Mouse (Mus musculus) heart, embryonic 14.5 days (tissue): Measurements from ENCODE around the gene Syna. TPM values are rescaled to one million over a fixed set of nuclear protein-coding genes. Genes with fewer than 3 reads are reported as not detected.

ENCODE experiments used
- ATAC-seq: fragments of 200-750 bp; cut with Nextera tagmentation; 2 replicates; pipeline ENCODE4 v1.8.0; 2017; ENCODE audit warnings: low read depth, moderate TSS enrichment; ENCODE audit not compliant: insufficient number of reproducible peaks, insufficient read depth, low FRiP score
- H3K27ac ChIP-seq, 2 experiments: fragments of 200-500 bp in 1 of 2; fragments of 300-500 bp in 1 of 2; sonication (generic) in 1 of 2; replicated peaks in 1 of 2; 2 replicates each; pipeline ENCODE4 v1.5.1; 2012 to 2014; ENCODE audit warnings: low read depth in 2 of 2, low read length in 2 of 2, control low read depth in 1 of 2, mild to moderate bottlenecking in 1 of 2, mixed read lengths in 1 of 2; ENCODE audit not compliant: control insufficient read depth in 1 of 2, insufficient read depth in 1 of 2
- H3K27me3 ChIP-seq: fragments of 300-500 bp; sonication (generic); 2 replicates; pipeline ENCODE4 v1.6.1; 2014; ENCODE audit warnings: mild to moderate bottlenecking, low read length, control low read depth; ENCODE audit not compliant: control insufficient read depth, insufficient read depth
- H3K36me3 ChIP-seq: fragments of 300-500 bp; sonication (generic); 2 replicates; pipeline ENCODE4 v1.6.1; 2014; ENCODE audit warnings: mild to moderate bottlenecking, control low read depth, low read length, mixed read lengths; ENCODE audit not compliant: control insufficient read depth, insufficient read depth
- H3K4me1 ChIP-seq, 2 experiments: fragments of 200-500 bp in 1 of 2; fragments of 300-500 bp in 1 of 2; sonication (generic) in 1 of 2; 2 replicates each; pipeline ENCODE4 v1.6.1; 2012 to 2014; ENCODE audit warnings: low read length in 2 of 2, control low read depth in 1 of 2, mixed read lengths in 1 of 2; ENCODE audit not compliant: control insufficient read depth in 2 of 2, insufficient read depth in 2 of 2
- H3K4me2 ChIP-seq: fragments of 300-500 bp; sonication (generic); 2 replicates; pipeline ENCODE4 v1.6.1; 2014; ENCODE audit warnings: mild to moderate bottlenecking, low read length
- H3K4me3 ChIP-seq, 2 experiments: fragments of 200-500 bp in 1 of 2; fragments of 300-500 bp in 1 of 2; sonication (generic) in 1 of 2; 2 replicates each; pipeline ENCODE4 v1.5.1; 2012 to 2014; ENCODE audit warnings: low read length in 2 of 2, mild to moderate bottlenecking in 2 of 2, control low read depth in 1 of 2, low read depth in 1 of 2, moderate library complexity in 1 of 2; ENCODE audit not compliant: control insufficient read depth in 1 of 2, insufficient read depth in 1 of 2
- H3K9ac ChIP-seq: fragments of 300-500 bp; sonication (generic); 2 replicates; pipeline ENCODE4 v1.6.1; 2014; ENCODE audit warnings: mild to moderate bottlenecking, low read length
- H3K9me3 ChIP-seq: fragments of 300-500 bp; sonication (generic); 2 replicates; pipeline ENCODE4 v1.6.1; 2016; ENCODE audit warnings: low read length, control low read depth; ENCODE audit not compliant: control insufficient read depth
- WGBS: fragments of 180-500 bp; shearing (Covaris S2); extraction: QIAGEN DNeasy Blood & Tissue Kit; methylation state at CpG from one replicate; pipeline ENCODE4 v1.1.7; 2014; 5-methylcytosine and 5-hydroxymethylcytosine counted together
- polyA plus RNA-seq: library from polyadenylated mRNA; unstranded; fragments of >200 nt; fragmentation: Nextera tagmentation; extraction: Ambion mirVana; gene quantifications from 2 replicates; pipeline ENCODE4 v1.2.1, GENCODE M21; 2014

Syna gene
- polyA plus RNA-seq, 1 experiment from 2014 or later: not detected

GRCm38 (mm10) chr5:134525971-134526711, 33.8 kb downstream of the Syna start:
- WGBS: 90% methylated on average over 15 of the region's 15 CpGs
- Histone ChIP-seq H3K9me3 (no peaks in the 10 kb centered on the region), H3K4me3 (no peak overlapping the region), H3K4me1 (peaks cover 4% of the 10 kb centered on the region in 2 experiments; a peak in 1 of 4 replicates), H3K4me2 (no peak overlapping the region), H3K9ac (no peak overlapping the region), H3K36me3 (peaks cover 13% of the 10 kb centered on the region; the same call in 1 of the 2 replicates), H3K27me3 (no peaks in the 10 kb centered on the region), H3K27ac (no peak overlapping the region)
- no peak for ATAC-seq

GRCm38 (mm10) chr5:134523728-134524127, 36.2 kb downstream of the Syna start:
- no peaks in the 10 kb centered on the region for H3K27me3 ChIP-seq
- H3K4me2 ChIP-seq: no peak overlapping the region
- peaks cover 21% of the 10 kb centered on the region; the same call in 1 of the 2 replicates for H3K36me3 ChIP-seq
- no peak for ATAC-seq
- no peak overlapping the region for H3K4me3 ChIP-seq
- H3K9me3 ChIP-seq: no peaks in the 10 kb centered on the region
- no peak overlapping the region for H3K27ac ChIP-seq
- peaks cover 1 to 4% of the 10 kb centered on the region in 2 experiments; a peak in 1 of 4 replicates for H3K4me1 ChIP-seq
- H3K9ac ChIP-seq: no peak overlapping the region
- WGBS: 75% methylated on average over 5 of the region's 5 CpGs

GRCm38 (mm10) chr5:134522524-134522923, 37.4 kb downstream of the Syna start:
- H3K9me3 ChIP-seq: no peaks in the 10 kb centered on the region
- peaks cover 0 to 2% of the 10 kb centered on the region in 2 experiments; a peak in 1 of 4 replicates for H3K4me1 ChIP-seq
- H3K36me3 ChIP-seq: peaks cover 25% of the 10 kb centered on the region
- no peak overlapping the region for H3K9ac ChIP-seq
- WGBS: 87% methylated on average over 26 of the region's 26 CpGs
- no peaks in the 10 kb centered on the region for H3K27me3 ChIP-seq
- no peak overlapping the region for H3K4me3 ChIP-seq
- no peak for ATAC-seq
- no peak overlapping the region for H3K4me2 ChIP-seq
- H3K27ac ChIP-seq: no peak overlapping the region

GRCm38 (mm10) chr5:134521806-134522205, 38.2 kb downstream of the Syna start:
- Histone ChIP-seq H3K27ac (no peak overlapping the region), H3K4me2 (no peak overlapping the region), H3K9ac (no peak overlapping the region), H3K4me1 (peaks cover 0 to 2% of the 10 kb centered on the region in 2 experiments; a peak in 1 of 4 replicates), H3K27me3 (no peaks in the 10 kb centered on the region), H3K9me3 (peaks cover under 1% of the 10 kb centered on the region; the same call in 1 of the 2 replicates), H3K36me3 (peaks cover 32% of the 10 kb centered on the region), H3K4me3 (no peak overlapping the region)
- 61% methylated on average over 7 of the region's 7 CpGs for WGBS
- no peak for ATAC-seq

GRCm38 (mm10) chr5:134521131-134521530, 38.8 kb downstream of the Syna start:
- Histone ChIP-seq H3K4me3 (no peak overlapping the region), H3K9me3 (peaks cover 5% of the 10 kb centered on the region; the same call in 1 of the 2 replicates), H3K9ac (no peak overlapping the region), H3K4me1 (peaks cover 0 to 2% of the 10 kb centered on the region in 2 experiments; a peak in 1 of 4 replicates), H3K27me3 (no peaks in the 10 kb centered on the region), H3K27ac (no peak overlapping the region), H3K4me2 (no peak overlapping the region), H3K36me3 (peaks cover 39% of the 10 kb centered on the region)
- 84% methylated on average over 2 of the region's 2 CpGs for WGBS
- ATAC-seq: no peak

GRCm38 (mm10) chr5:134520120-134520519, 39.9 kb downstream of the Syna start:
- Histone ChIP-seq H3K36me3 (peaks cover 44% of the 10 kb centered on the region), H3K9me3 (peaks cover 5% of the 10 kb centered on the region; the same call in 1 of the 2 replicates), H3K27me3 (no peaks in the 10 kb centered on the region), H3K27ac (no peak overlapping the region), H3K9ac (no peak overlapping the region), H3K4me1 (peaks cover 0 to 2% of the 10 kb centered on the region in 2 experiments; a peak in 1 of 4 replicates), H3K4me2 (no peak overlapping the region), H3K4me3 (no peak overlapping the region)
- 93% methylated on average over 4 of the region's 4 CpGs for WGBS
- no peak for ATAC-seq

GRCm38 (mm10) chr5:134519471-134519870, 40.5 kb downstream of the Syna start:
- ATAC-seq: no peak
- H3K27ac ChIP-seq: no peak overlapping the region
- no peaks in the 10 kb centered on the region for H3K27me3 ChIP-seq
- H3K9ac ChIP-seq: no peak overlapping the region
- H3K4me3 ChIP-seq: no peak overlapping the region
- H3K4me1 ChIP-seq: peaks cover 0 to 2% of the 10 kb centered on the region in 2 experiments; a peak in 1 of 4 replicates
- H3K4me2 ChIP-seq: no peak overlapping the region
- WGBS: 93% methylated on average over 5 of the region's 5 CpGs
- H3K36me3 ChIP-seq: peaks cover 44% of the 10 kb centered on the region
- H3K9me3 ChIP-seq: peaks cover 5% of the 10 kb centered on the region; the same call in 1 of the 2 replicates
